Mouse (Mus musculus): ENCODE measurements around the gene Nxn. TPM values are rescaled to one million over a fixed set of nuclear protein-coding genes. Genes with fewer than 3 reads are reported as not detected.
A peak's percentile ranks its signal among the peaks of the same experiment; 100 is the strongest.

The Nxn gene
- polyA plus RNA-seq, 1 experiment from 2014 or later = 62.3 TPM

- Histone ChIP-seq H3K27me3 (ENCODE audit: poor library complexity, severe bottlenecking) (no peaks in the 10 kb centered on the region), H3K9me3 (no peaks in the 10 kb centered on the region), H3K4me3 (no peak overlapping the region), H3K27ac (no peak overlapping the region), H3K4me1 (peaks cover 20% of the 10 kb centered on the region), H3K36me3 (replicated peaks) (peaks cover 95% of the 10 kb centered on the region)
- no peak for DNase-seq (ENCODE audit: extremely low spot score, low spot score)
- WGBS = 94% methylated on average over 8 of the region's 8 CpGs
Measured at GRCm38 (mm10) chr11:76418423-76418822, 19.5 kb upstream of the Nxn start.

- peaks cover 94% of the 10 kb centered on the region for H3K36me3 ChIP-seq (replicated peaks)
- WGBS = 62% methylated on average over 2 of the region's 2 CpGs
- H3K27me3 ChIP-seq (ENCODE audit: poor library complexity, severe bottlenecking) = no peaks in the 10 kb centered on the region
- H3K9me3 ChIP-seq = no peaks in the 10 kb centered on the region
- H3K27ac ChIP-seq = no peak overlapping the region
- H3K4me3 ChIP-seq = no peak overlapping the region
- DNase-seq (ENCODE audit: extremely low spot score, low spot score) = no peak
- H3K4me1 ChIP-seq = peaks cover 23% of the 10 kb centered on the region
Measured at GRCm38 (mm10) chr11:76415985-76416384, 17.0 kb upstream of the Nxn start.

GRCm38 (mm10) chr11:76415001-76415400, 16.1 kb upstream of the Nxn start:
- Histone ChIP-seq H3K4me1 (peaks cover 23% of the 10 kb centered on the region), H3K27me3 (ENCODE audit: poor library complexity, severe bottlenecking) (no peaks in the 10 kb centered on the region), H3K9me3 (no peaks in the 10 kb centered on the region), H3K36me3 (replicated peaks) (peaks cover 93% of the 10 kb centered on the region), H3K27ac (no peak overlapping the region), H3K4me3 (no peak overlapping the region)
- DNase-seq (ENCODE audit: extremely low spot score, low spot score) = no peak
- WGBS = 92% methylated on average over 4 of the region's 4 CpGs

GRCm38 (mm10) chr11:76413202-76413601, 14.3 kb upstream of the Nxn start:
- DNase-seq (ENCODE audit: extremely low spot score, low spot score) = no peak
- no peak overlapping the region for H3K27ac ChIP-seq
- H3K27me3 ChIP-seq (ENCODE audit: poor library complexity, severe bottlenecking) = no peaks in the 10 kb centered on the region
- peaks cover 83% of the 10 kb centered on the region for H3K36me3 ChIP-seq (replicated peaks)
- H3K4me3 ChIP-seq = no peak overlapping the region
- H3K9me3 ChIP-seq = no peaks in the 10 kb centered on the region
- WGBS = 94% methylated on average over 4 of the region's 4 CpGs
- peaks cover 23% of the 10 kb centered on the region for H3K4me1 ChIP-seq

- H3K27ac ChIP-seq = no peak overlapping the region
- WGBS = 78% methylated on average over 12 of the region's 12 CpGs
- peaks cover 22% of the 10 kb centered on the region for H3K4me1 ChIP-seq
- H3K36me3 ChIP-seq (replicated peaks) = peaks cover 60% of the 10 kb centered on the region
- no peaks in the 10 kb centered on the region for H3K27me3 ChIP-seq (ENCODE audit: poor library complexity, severe bottlenecking)
- H3K9me3 ChIP-seq = no peaks in the 10 kb centered on the region
- peak; percentile 40 for DNase-seq (ENCODE audit: extremely low spot score, low spot score)
- no peak overlapping the region for H3K4me3 ChIP-seq
Measured at GRCm38 (mm10) chr11:76410826-76411225, 11.9 kb upstream of the Nxn start.

- peaks cover 21% of the 10 kb centered on the region for H3K36me3 ChIP-seq (replicated peaks)
- peak within 1 kb of the TSS; percentile 64 for H3K4me3 ChIP-seq
- H3K27ac ChIP-seq = peak within 1 kb of the TSS; percentile 86
- peaks cover 8% of the 10 kb centered on the region for H3K4me1 ChIP-seq
- WGBS = under 1% methylated on average over 46 of the region's 46 CpGs
- DNase-seq (ENCODE audit: extremely low spot score, low spot score) = peak; percentile 95
- H3K9me3 ChIP-seq = no peaks in the 10 kb centered on the region
- peaks cover 12% of the 10 kb centered on the region; the same call in 1 of the 2 replicates for H3K27me3 ChIP-seq (ENCODE audit: poor library complexity, severe bottlenecking)
Measured at GRCm38 (mm10) chr11:76406702-76407583, 8.0 kb upstream of the Nxn start, which contains the start of gene Timm22. Gene Timm22 (plus strand): TSS chr11:76406952.

- H3K4me3 ChIP-seq = no peak overlapping the region
- H3K27ac ChIP-seq = no peak overlapping the region
- H3K4me1 ChIP-seq = peaks cover 8% of the 10 kb centered on the region
- H3K9me3 ChIP-seq = no peaks in the 10 kb centered on the region
- peaks cover 15% of the 10 kb centered on the region; the same call in 1 of the 2 replicates for H3K27me3 ChIP-seq (ENCODE audit: poor library complexity, severe bottlenecking)
- WGBS = 86% methylated on average over 5 of the region's 5 CpGs
- peaks cover 12% of the 10 kb centered on the region for H3K36me3 ChIP-seq (replicated peaks)
- no peak for DNase-seq (ENCODE audit: extremely low spot score, low spot score)
Measured at GRCm38 (mm10) chr11:76405626-76406264, 6.8 kb upstream of the Nxn start.

- Histone ChIP-seq H3K4me3 (no peak overlapping the region), H3K36me3 (replicated peaks) (peaks cover 10% of the 10 kb centered on the region), H3K27me3 (ENCODE audit: poor library complexity, severe bottlenecking) (peaks cover 15% of the 10 kb centered on the region; the same call in 1 of the 2 replicates), H3K27ac (no peak overlapping the region), H3K4me1 (peaks cover 8% of the 10 kb centered on the region), H3K9me3 (no peaks in the 10 kb centered on the region)
- WGBS = 79% methylated on average over 4 of the region's 4 CpGs
- DNase-seq (ENCODE audit: extremely low spot score, low spot score) = no peak
Measured at GRCm38 (mm10) chr11:76405113-76405512, 6.2 kb upstream of the Nxn start.

GRCm38 (mm10) chr11:76401398-76401797, 2.5 kb upstream of the Nxn start:
- peaks cover 15% of the 10 kb centered on the region; the same call in 1 of the 2 replicates for H3K27me3 ChIP-seq (ENCODE audit: poor library complexity, severe bottlenecking)
- no peak overlapping the region for H3K4me3 ChIP-seq
- H3K36me3 ChIP-seq (replicated peaks) = no peaks in the 10 kb centered on the region
- H3K27ac ChIP-seq = no peak overlapping the region
- H3K9me3 ChIP-seq = no peaks in the 10 kb centered on the region
- WGBS = 79% methylated on average over 10 of the region's 10 CpGs
- H3K4me1 ChIP-seq = peaks cover 27% of the 10 kb centered on the region
- no peak for DNase-seq (ENCODE audit: extremely low spot score, low spot score)

- H3K27ac ChIP-seq = peak overlapping the region; percentile 93
- no peaks in the 10 kb centered on the region for H3K9me3 ChIP-seq
- H3K4me3 ChIP-seq = peak overlapping the region; percentile 76
- H3K4me1 ChIP-seq = peaks cover 43% of the 10 kb centered on the region
- H3K27me3 ChIP-seq (ENCODE audit: poor library complexity, severe bottlenecking) = peaks cover 10% of the 10 kb centered on the region; the same call in 1 of the 2 replicates
- no peak for DNase-seq (ENCODE audit: extremely low spot score, low spot score)
- H3K36me3 ChIP-seq (replicated peaks) = peaks cover 10% of the 10 kb centered on the region; the same call in 1 of the 2 replicates
- WGBS = 20% methylated on average over 11 of the region's 11 CpGs
Measured at GRCm38 (mm10) chr11:76399587-76400330, 819 bp upstream of the Nxn start.

- peaks cover 45% of the 10 kb centered on the region for H3K4me1 ChIP-seq
- DNase-seq (ENCODE audit: extremely low spot score, low spot score) = no peak
Measured at GRCm38 (mm10) chr11:76398312-76398797, 585 bp downstream of the Nxn start.

GRCm38 (mm10) chr11:76397650-76398311, 1.2 kb downstream of the Nxn start:
- peaks cover 24% of the 10 kb centered on the region for H3K36me3 ChIP-seq (replicated peaks)
- peak overlapping the region; percentile 76 for H3K4me3 ChIP-seq
- under 1% methylated on average over 25 of the region's 26 CpGs for WGBS
- peaks cover 45% of the 10 kb centered on the region for H3K4me1 ChIP-seq
- H3K27me3 ChIP-seq (ENCODE audit: poor library complexity, severe bottlenecking) = peaks cover 6% of the 10 kb centered on the region; the same call in 1 of the 2 replicates
- peak overlapping the region; percentile 93 for H3K27ac ChIP-seq
- peak; percentile 68 for DNase-seq (ENCODE audit: extremely low spot score, low spot score)
- H3K9me3 ChIP-seq = peaks cover 5% of the 10 kb centered on the region; the same call in 1 of the 2 replicates

More at GRCm38 (mm10) chr11:76398312-76398797, 585 bp downstream of the Nxn start:
- Histone ChIP-seq H3K9me3 (no peaks in the 10 kb centered on the region; the same call in 1 of the 2 replicates), H3K36me3 (replicated peaks) (peaks cover 18% of the 10 kb centered on the region), H3K4me3 (peak overlapping the region; percentile 76), H3K27me3 (ENCODE audit: poor library complexity, severe bottlenecking) (peaks cover 10% of the 10 kb centered on the region; the same call in 1 of the 2 replicates), H3K27ac (peak overlapping the region; percentile 93)
- WGBS = under 1% methylated on average over 33 of the region's 33 CpGs

Measured in forebrain, embryonic 10.5 days (tissue).